Mouse (Mus musculus) bone marrow, adult 2 months (tissue): ENCODE measurements around the gene Nsun7.

ENCODE experiments used
- CTCF ChIP-seq: fragments of 200-500 bp; IDR thresholded peaks from 2 replicates; pipeline ENCODE4 v1.5.1; 2011; ENCODE audit warnings: low read length, control low read depth; ENCODE audit not compliant: control insufficient read depth, insufficient read depth
- POLR2A ChIP-seq: fragments of 200-500 bp; IDR thresholded peaks from 2 replicates; pipeline ENCODE4 v1.6.1; 2011; ENCODE audit warnings: low read depth, mild to moderate bottlenecking, control low read depth, low read length, borderline replicate concordance; ENCODE audit not compliant: control insufficient read depth

DNA sequence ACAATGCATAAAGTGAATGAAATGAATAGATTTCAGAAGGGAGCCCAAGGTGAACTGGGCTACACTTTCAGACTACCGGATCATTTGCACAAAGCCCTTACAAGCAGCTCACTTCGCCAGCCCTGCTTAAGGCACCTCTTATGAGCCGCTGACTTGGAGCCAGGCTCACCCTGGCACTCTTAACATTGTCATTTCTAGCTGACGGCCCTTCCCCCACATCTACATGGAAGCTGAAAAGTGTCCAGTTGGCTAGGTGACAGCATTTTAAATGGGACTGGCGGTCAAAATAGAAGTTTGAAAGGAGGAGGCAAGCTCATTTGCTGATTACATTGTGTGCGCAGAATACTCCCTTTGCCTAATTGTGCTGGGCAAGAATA, 78.3 kb downstream of the Nsun7 start:
- TF ChIP-seq CTCF (no peak), POLR2A (no peak)
